Mouse (Mus musculus) liver, adult 2 months (tissue): ENCODE measurements around the gene Prss32. TPM values are rescaled to one million over a fixed set of nuclear protein-coding genes. Genes with fewer than 3 reads are reported as not detected.
"Not testable (repeated sequence)": the region's sequence is repeated elsewhere in the genome, so short reads cannot be mapped to it uniquely, and the experiment has no call there.

Experiments used
- DNase-seq: peaks from one replicate; pipeline ENCODE4 v3.0.0-alpha.2; 2011; ENCODE audit warnings: low read depth, low spot score; ENCODE audit errors: extremely low read depth
- H3K27ac ChIP-seq: fragments of 200-500 bp; replicated peaks from 2 replicates; pipeline ENCODE4 v1.5.1; 2012; ENCODE audit warnings: low read depth, mild to moderate bottlenecking, control low read depth, inconsistent platforms, low read length; ENCODE audit not compliant: insufficient read depth
- H3K27me3 ChIP-seq: fragments of 200-500 bp; 2 replicates; pipeline ENCODE4 v1.6.1; 2012; ENCODE audit warnings: mild to moderate bottlenecking, moderate library complexity, low read length, inconsistent platforms; ENCODE audit not compliant: control insufficient read depth, insufficient read depth
- H3K36me3 ChIP-seq: fragments of 200-500 bp; 2 replicates; pipeline ENCODE4 v1.6.1; 2012; ENCODE audit warnings: low read length, inconsistent platforms; ENCODE audit not compliant: control insufficient read depth, insufficient read depth
- H3K4me1 ChIP-seq: fragments of 200-500 bp; 2 replicates; pipeline ENCODE4 v1.6.1; 2011; ENCODE audit warnings: low read length; ENCODE audit not compliant: control insufficient read depth, insufficient read depth
- H3K4me3 ChIP-seq: fragments of 200-500 bp; 2 replicates; pipeline ENCODE4 v1.5.1; 2011; ENCODE audit warnings: low read depth, mild to moderate bottlenecking, control low read depth, low read length, moderate library complexity; ENCODE audit not compliant: insufficient read depth
- H3K79me2 ChIP-seq: fragments of 200-500 bp; 2 replicates; pipeline ENCODE4 v1.6.1; 2012; ENCODE audit warnings: inconsistent platforms, mild to moderate bottlenecking, low read length, moderate library complexity; ENCODE audit not compliant: control insufficient read depth, insufficient read depth
- H3K9ac ChIP-seq: fragments of 200-500 bp; 2 replicates; pipeline ENCODE4 v1.6.1; 2012; ENCODE audit warnings: low read depth, mild to moderate bottlenecking, control low read depth, inconsistent platforms, low read length
- CTCF ChIP-seq: fragments of 200-500 bp; IDR thresholded peaks from 2 replicates; pipeline ENCODE4 v1.5.1; 2011; ENCODE audit warnings: low read depth, low read length, control low read depth
- POLR2A ChIP-seq: fragments of 200-500 bp; IDR thresholded peaks from 2 replicates; pipeline ENCODE4 v1.6.1; 2011; ENCODE audit warnings: low read length, control low read depth; ENCODE audit not compliant: insufficient read depth; ENCODE audit errors: extremely low read depth
- WGBS: fragments of 180-500 bp; shearing (Covaris S2); methylation state at CpG from one replicate; pipeline ENCODE4 v1.1.7; 2018; 5-methylcytosine and 5-hydroxymethylcytosine counted together
- polyA plus RNA-seq: library from polyadenylated mRNA; depleted of rRNA; stranded (reverse); fragments of >200 nt; gene quantifications from 2 replicates; pipeline ENCODE4 v1.2.3, GENCODE M21; 2012; rRNA removed
- total RNA-seq: library from RNA; depleted of rRNA; stranded (reverse); fragments of >200 nt; gene quantifications from 2 replicates; pipeline ENCODE4 v1.2.3, GENCODE M21; 2014; rRNA removed

Gene Prss32
- total and polyA plus RNA-seq, 2 experiments = 0.45 TPM; not detected in 1

DNA sequence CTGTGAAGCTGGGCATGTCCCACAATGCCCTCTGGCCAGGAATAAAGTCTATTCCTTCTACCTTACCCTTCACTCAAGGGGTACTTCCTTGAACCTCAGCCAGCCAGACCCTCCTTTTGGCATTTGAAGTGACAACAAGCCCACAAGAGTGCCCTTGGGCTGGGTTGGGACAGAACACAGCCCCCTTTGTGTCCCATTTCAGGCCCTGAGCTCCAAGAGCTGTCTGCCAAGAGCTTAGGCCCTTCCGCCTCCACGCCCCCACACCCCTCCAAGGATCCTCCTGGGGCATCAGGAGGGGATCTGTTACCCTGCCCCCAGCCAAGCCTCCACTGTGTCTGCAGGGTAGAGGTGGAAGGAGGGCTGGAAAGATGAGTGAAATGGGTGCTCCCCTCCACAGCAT is 33.5 kb downstream of the Prss32 start:
- no peaks in the 10 kb centered on the region for H3K4me1 ChIP-seq
- WGBS = 100% methylated on average over 2 of the region's 2 CpGs
- TF ChIP-seq POLR2A = no peak
- no peak for TF ChIP-seq CTCF

DNA sequence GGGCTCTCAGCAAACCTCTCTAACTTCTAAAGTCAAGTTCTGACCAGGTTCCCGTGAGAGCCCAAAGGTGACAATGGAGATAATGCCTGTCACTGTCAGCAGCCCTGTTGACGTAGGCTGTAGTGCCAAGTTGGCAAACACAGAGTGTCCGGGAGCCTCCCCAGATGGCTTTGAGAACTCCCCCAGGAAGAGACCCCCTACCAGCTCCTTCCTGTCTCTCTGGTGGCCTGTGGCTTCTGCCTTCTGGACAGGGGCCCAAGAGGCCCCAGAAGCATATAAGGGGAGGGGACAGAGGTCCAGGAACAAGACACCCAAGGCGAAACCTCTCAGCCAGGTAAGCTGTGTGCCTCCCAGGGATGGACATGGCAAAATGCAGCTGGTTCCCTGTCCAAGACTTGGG is 36.9 kb downstream of the Prss32 start, which contains the start of the genes Dcpp1 and Dcpp2:
TSS of gene Dcpp1 (plus strand) at position 301 of the 400 bp plus-strand sequence.
TSS of gene Dcpp2 (plus strand) at position 305 of the 400 bp plus-strand sequence.
- not testable (repeated sequence) for H3K79me2 ChIP-seq, DNase-seq, H3K36me3 ChIP-seq, H3K27me3 ChIP-seq, H3K4me1 ChIP-seq, H3K4me3 ChIP-seq, H3K9ac ChIP-seq, H3K27ac ChIP-seq
- 57% methylated on average over 4 of the region's 4 CpGs for WGBS

More for the DNA sequence above, 33.5 kb downstream of the Prss32 start:
- Histone ChIP-seq H3K27ac (no peak overlapping the region), H3K4me3 (no peak overlapping the region), H3K79me2 (no peaks in the 10 kb centered on the region), H3K27me3 (no peaks in the 10 kb centered on the region), H3K9ac (no peak overlapping the region), H3K36me3 (no peaks in the 10 kb centered on the region)
- DNase-seq = no peak

Other genes starting within 250 kb of the Prss32 start
- gene Zfp13, start 244.4 kb upstream of the Prss32 start, total RNA-seq = 1.3 and 2.0 TPM in 2 replicates
- 2.2 and 3.2 TPM in 2 replicates for gene Zfp13, start 244.4 kb upstream of the Prss32 start, polyA plus RNA-seq
- not detected in 2 replicates for gene Zscan10, start 243.0 kb upstream of the Prss32 start, total RNA-seq
- gene Zscan10, start 243.0 kb upstream of the Prss32 start, polyA plus RNA-seq = not detected in 2 replicates
- under 0.01 TPM in 1 of 2 replicates, not detected in the other for gene Mmp25, start 198.6 kb upstream of the Prss32 start, total RNA-seq
- gene Mmp25, start 198.6 kb upstream of the Prss32 start, polyA plus RNA-seq = 0.06 and 0.10 TPM in 2 replicates
- gene Bicdl2, start 183.3 kb upstream of the Prss32 start, total RNA-seq = 0.09 TPM in 1 of 2 replicates, not detected in the other
- 0.05 TPM in 1 of 2 replicates, not detected in the other for gene Bicdl2, start 183.3 kb upstream of the Prss32 start, polyA plus RNA-seq
- gene Hcfc1r1, start 170.3 kb upstream of the Prss32 start, total RNA-seq = 9.3 and 11.5 TPM in 2 replicates
- 142 and 189 TPM in 2 replicates for gene Hcfc1r1, start 170.3 kb upstream of the Prss32 start, polyA plus RNA-seq
- 6.0 and 6.8 TPM in 2 replicates for gene Thoc6, start 170.0 kb upstream of the Prss32 start, total RNA-seq
- gene Thoc6, start 170.0 kb upstream of the Prss32 start, polyA plus RNA-seq = 10.2 and 10.3 TPM in 2 replicates
- 4.0 TPM in 2 replicates for gene Tnfrsf12a, start 166.4 kb upstream of the Prss32 start, total RNA-seq
- gene Tnfrsf12a, start 166.4 kb upstream of the Prss32 start, polyA plus RNA-seq = 6.0 and 7.1 TPM in 2 replicates
- not detected in 2 replicates for gene Cldn6, start 164.6 kb upstream of the Prss32 start, total RNA-seq
- gene Cldn6, start 164.6 kb upstream of the Prss32 start, polyA plus RNA-seq = 0.46 and 0.54 TPM in 2 replicates
- gene Cldn9, start 159.8 kb upstream of the Prss32 start, total RNA-seq = not detected in 2 replicates
- not detected in 2 replicates for gene Cldn9, start 159.8 kb upstream of the Prss32 start, polyA plus RNA-seq
- under 0.01 TPM in 1 of 2 replicates, not detected in the other for gene 1520401A03Rik, start 121.1 kb upstream of the Prss32 start, total RNA-seq
- gene 1520401A03Rik, start 121.1 kb upstream of the Prss32 start, polyA plus RNA-seq = not detected in 2 replicates
- 0.18 and 1.0 TPM in 2 replicates for gene Pkmyt1, start 117.5 kb upstream of the Prss32 start, total RNA-seq
- gene Pkmyt1, start 117.5 kb upstream of the Prss32 start, polyA plus RNA-seq = 1.6 and 2.6 TPM in 2 replicates
- 1.3 and 1.6 TPM in 2 replicates for gene Paqr4, start 103.0 kb upstream of the Prss32 start, total RNA-seq
- gene Paqr4, start 103.0 kb upstream of the Prss32 start, polyA plus RNA-seq = 3.1 and 3.7 TPM in 2 replicates
- gene Kremen2, start 98.0 kb upstream of the Prss32 start, total RNA-seq = not detected in 2 replicates
- gene Kremen2, start 98.0 kb upstream of the Prss32 start, polyA plus RNA-seq = 0.06 TPM in 1 of 2 replicates, not detected in the other
- gene Flywch1, start 72.3 kb upstream of the Prss32 start, total RNA-seq = 11.1 and 12.6 TPM in 2 replicates
- gene Flywch1, start 72.3 kb upstream of the Prss32 start, polyA plus RNA-seq = 13.8 and 14.2 TPM in 2 replicates
- 1.5 and 1.8 TPM in 2 replicates for gene Flywch2, start 57.8 kb upstream of the Prss32 start, total RNA-seq
- 1.5 and 2.6 TPM in 2 replicates for gene Flywch2, start 57.8 kb upstream of the Prss32 start, polyA plus RNA-seq
- gene Srrm2, start 53.3 kb upstream of the Prss32 start, total RNA-seq = 33.0 and 46.5 TPM in 2 replicates
- gene Srrm2, start 53.3 kb upstream of the Prss32 start, polyA plus RNA-seq = 177 and 316 TPM in 2 replicates
- gene Elob, start 14.7 kb upstream of the Prss32 start, total RNA-seq = 153 and 187 TPM in 2 replicates
- 276 and 336 TPM in 2 replicates for gene Elob, start 14.7 kb upstream of the Prss32 start, polyA plus RNA-seq
- not detected in 2 replicates for gene Prss33, start 7.8 kb upstream of the Prss32 start, total RNA-seq
- not detected in 2 replicates for gene Prss33, start 7.8 kb upstream of the Prss32 start, polyA plus RNA-seq
- 0.13 TPM in 1 of 2 replicates, not detected in the other for gene Prss41, start 317 bp downstream of the Prss32 start, total RNA-seq
- gene Prss41, start 317 bp downstream of the Prss32 start, polyA plus RNA-seq = 0.05 and 0.16 TPM in 2 replicates
- not detected in 2 replicates for gene Prss21, start 24.2 kb downstream of the Prss32 start, total RNA-seq
- not detected in 2 replicates for gene Prss21, start 24.2 kb downstream of the Prss32 start, polyA plus RNA-seq
- not detected in 2 replicates for gene Dcpp1, start 37.0 kb downstream of the Prss32 start, total RNA-seq
- not detected in 2 replicates for gene Dcpp1, start 37.0 kb downstream of the Prss32 start, polyA plus RNA-seq
- gene Dcpp2, start 37.0 kb downstream of the Prss32 start, total RNA-seq = not detected in 2 replicates
- not detected in 2 replicates for gene Dcpp2, start 37.0 kb downstream of the Prss32 start, polyA plus RNA-seq
- not detected in 2 replicates for gene Dcpp3, start 73.6 kb downstream of the Prss32 start, total RNA-seq
- gene Dcpp3, start 73.6 kb downstream of the Prss32 start, polyA plus RNA-seq = not detected in 2 replicates
- not detected in 2 replicates for gene Sbp, start 97.8 kb downstream of the Prss32 start, total RNA-seq
- gene Sbp, start 97.8 kb downstream of the Prss32 start, polyA plus RNA-seq = not detected in 2 replicates
- gene Sbpl, start 111.4 kb downstream of the Prss32 start, total RNA-seq = not detected in 2 replicates
- gene Sbpl, start 111.4 kb downstream of the Prss32 start, polyA plus RNA-seq = not detected in 2 replicates
- 0.13 and 0.18 TPM in 2 replicates for gene Prss30, start 136.7 kb downstream of the Prss32 start, total RNA-seq
- 0.16 TPM in 2 replicates for gene Prss30, start 136.7 kb downstream of the Prss32 start, polyA plus RNA-seq
- gene Prss22, start 154.2 kb downstream of the Prss32 start, total RNA-seq = not detected in 2 replicates
- not detected in 2 replicates for gene Prss22, start 154.2 kb downstream of the Prss32 start, polyA plus RNA-seq
- gene Prss27, start 194.3 kb downstream of the Prss32 start, total RNA-seq = not detected in 2 replicates
- not detected in 2 replicates for gene Prss27, start 194.3 kb downstream of the Prss32 start, polyA plus RNA-seq
- gene Kctd5, start 229.6 kb downstream of the Prss32 start, total RNA-seq = 4.5 and 4.6 TPM in 2 replicates
- 4.6 and 6.0 TPM in 2 replicates for gene Kctd5, start 229.6 kb downstream of the Prss32 start, polyA plus RNA-seq